Mouse (Mus musculus) neural tube, embryonic 14.5 days (tissue): ENCODE data around the gene Jmjd8. TPM values are rescaled to one million over a fixed set of nuclear protein-coding genes. Genes with fewer than 3 reads are reported as not detected.

ENCODE experiments used
- ATAC-seq: fragments of 200-750 bp; cut with Nextera tagmentation; 2 replicates; pipeline ENCODE4 v1.8.0; 2017; ENCODE audit warnings: low read depth, mild to moderate bottlenecking, moderate TSS enrichment, moderate library complexity
- H3K27ac ChIP-seq: fragments of 300-500 bp; sonication (generic); 2 replicates; pipeline ENCODE4 v1.5.1; 2014; ENCODE audit warnings: low read depth, mild to moderate bottlenecking, control low read depth, low read length, moderate library complexity, mixed read lengths
- H3K27me3 ChIP-seq: fragments of 300-500 bp; sonication (generic); 2 replicates; pipeline ENCODE4 v1.6.1; 2014; ENCODE audit warnings: low read length; ENCODE audit not compliant: control insufficient read depth, insufficient read depth
- H3K36me3 ChIP-seq: fragments of 300-500 bp; sonication (generic); 2 replicates; pipeline ENCODE4 v1.6.1; 2014; ENCODE audit warnings: low read length, mixed read lengths; ENCODE audit not compliant: control insufficient read depth, insufficient read depth
- H3K4me1 ChIP-seq: fragments of 300-500 bp; sonication (generic); 2 replicates; pipeline ENCODE4 v1.6.1; 2014; ENCODE audit warnings: low read length; ENCODE audit not compliant: control insufficient read depth, insufficient read depth
- H3K4me2 ChIP-seq: fragments of 300-500 bp; sonication (generic); 2 replicates; pipeline ENCODE4 v1.6.1; 2014; ENCODE audit warnings: mild to moderate bottlenecking, low read depth, low read length, control low read depth
- H3K4me3 ChIP-seq: fragments of 300-500 bp; sonication (generic); 2 replicates; pipeline ENCODE4 v1.5.1; 2014; ENCODE audit warnings: low read depth, low read length, control low read depth, mixed read lengths
- H3K9ac ChIP-seq: fragments of 300-500 bp; sonication (generic); replicated peaks from 2 replicates; pipeline ENCODE4 v1.6.1; 2014; ENCODE audit warnings: low read depth, mild to moderate bottlenecking, control low read depth, low read length, mixed read lengths
- H3K9me3 ChIP-seq: fragments of 300-500 bp; sonication (generic); 2 replicates; pipeline ENCODE4 v1.6.1; 2016; ENCODE audit warnings: low read length; ENCODE audit not compliant: control insufficient read depth
- WGBS: fragments of 180-500 bp; shearing (Covaris S2); extraction: QIAGEN DNeasy Blood & Tissue Kit; methylation state at CpG from one replicate; pipeline ENCODE4 v1.1.7; 2014; 5-methylcytosine and 5-hydroxymethylcytosine counted together
- polyA plus RNA-seq: library from polyadenylated mRNA; unstranded; fragments of >200 nt; fragmentation: Nextera tagmentation; extraction: Ambion mirVana; gene quantifications from 2 replicates; pipeline ENCODE4 v1.2.1, GENCODE M21; 2014

The Jmjd8 gene
- polyA plus RNA-seq, 1 experiment from 2014 or later = 36.7 TPM

DNA sequence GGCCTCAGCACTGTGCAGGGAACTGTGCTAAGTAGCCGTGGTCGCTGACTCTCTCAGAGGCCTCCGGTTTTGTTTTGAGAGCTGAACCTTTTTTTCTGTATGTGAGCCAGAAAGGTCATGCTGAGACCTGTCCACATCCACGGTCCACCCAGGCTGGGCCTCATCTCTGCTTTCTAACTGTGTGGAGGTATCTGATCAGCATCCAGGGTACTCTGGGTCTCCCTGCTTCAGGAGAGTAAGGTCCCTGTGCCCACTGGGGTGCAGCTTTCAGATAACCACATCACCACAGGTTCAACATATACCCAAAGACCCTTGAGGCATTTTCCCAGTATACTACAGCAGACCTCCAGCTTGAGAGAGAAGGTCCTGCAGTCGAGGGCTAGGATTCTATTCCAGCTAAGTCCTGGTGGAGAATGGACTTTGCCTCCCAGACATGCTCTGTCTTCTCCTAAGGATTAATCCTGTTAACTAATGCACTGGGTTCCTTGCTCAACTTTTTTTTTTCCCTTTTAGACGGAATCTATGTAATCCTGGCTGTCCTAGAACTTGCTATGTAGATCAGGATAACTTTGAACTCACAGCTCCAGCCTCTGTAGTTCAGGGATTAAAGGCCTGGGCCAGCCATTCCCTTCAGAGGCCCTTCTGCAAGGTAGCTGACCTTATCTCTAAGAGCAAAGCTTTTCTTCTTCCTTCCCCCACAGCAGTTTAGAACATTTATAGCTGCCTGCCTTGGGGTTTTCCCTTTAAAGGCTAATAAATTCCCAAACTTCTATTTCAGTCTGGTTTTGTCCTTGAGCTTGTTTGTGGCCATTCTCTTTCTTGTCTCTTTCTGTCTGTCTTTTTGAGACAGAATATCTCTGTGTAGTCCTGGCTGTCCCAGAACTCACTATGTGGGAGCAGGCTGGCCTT, 33.3 kb downstream of the Jmjd8 start:
- WGBS = 14% methylated on average over 6 of the region's 6 CpGs
- 0 out of 2 replicates have a peak, but pooled peaks have one; percentile 22 for ATAC-seq

DNA sequence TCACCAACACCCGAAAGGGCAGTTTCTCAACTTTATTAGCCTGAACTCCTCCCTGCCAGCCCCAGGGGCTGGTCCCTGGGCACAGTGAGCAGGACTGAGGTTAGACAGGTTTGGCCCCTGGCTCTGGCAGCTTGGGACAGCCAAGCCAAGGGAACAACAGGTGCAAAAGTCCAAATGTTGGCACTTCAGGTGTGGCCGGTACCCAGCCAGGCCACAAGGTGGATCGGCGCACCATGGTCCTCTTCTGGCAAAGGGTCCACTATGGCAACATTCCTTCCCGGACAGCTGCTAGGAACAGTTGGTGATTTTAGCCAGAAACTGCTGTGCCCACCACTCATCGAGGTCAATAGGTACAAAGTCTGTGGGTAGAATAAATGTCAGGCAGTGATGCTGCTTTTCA, 35.0 kb downstream of the Jmjd8 start:
- WGBS = 89% methylated on average over 6 of the region's 6 CpGs

More for the DNA sequence above, 33.3 kb downstream of the Jmjd8 start:
- Histone ChIP-seq H3K9ac (peak overlapping the region; percentile 79), H3K27me3 (no peaks in the 10 kb centered on the region), H3K4me2 (peak overlapping the region; percentile 89), H3K36me3 (no peaks in the 10 kb centered on the region), H3K4me3 (peak overlapping the region; percentile 60), H3K27ac (peak overlapping the region; percentile 74), H3K9me3 (no peaks in the 10 kb centered on the region), H3K4me1 (peaks cover 8% of the 10 kb centered on the region)

DNA sequence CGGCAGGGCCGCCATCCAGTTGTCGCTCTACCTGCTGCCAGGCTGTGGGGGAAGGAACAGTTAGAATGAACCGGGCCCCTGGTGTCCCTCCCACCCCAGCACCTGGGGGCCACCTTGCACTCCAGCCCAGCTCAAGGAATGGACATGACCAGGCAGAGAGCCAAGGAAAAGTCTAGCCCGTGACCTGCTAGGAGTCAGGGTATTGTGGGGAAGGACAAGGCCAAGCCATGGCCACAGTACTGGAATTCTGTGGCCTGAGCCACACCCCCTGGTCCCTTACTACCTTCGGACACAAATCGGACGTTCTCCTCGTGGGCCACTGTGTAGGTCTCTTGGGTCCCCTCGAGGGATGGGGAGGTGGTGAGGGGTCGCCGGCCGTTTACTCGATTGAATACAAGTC, 35.6 kb downstream of the Jmjd8 start:
- no peak overlapping the region for H3K27ac ChIP-seq
- no peak overlapping the region for H3K9ac ChIP-seq
- peaks cover 14% of the 10 kb centered on the region for H3K4me1 ChIP-seq
- no peak overlapping the region for H3K4me3 ChIP-seq
- H3K27me3 ChIP-seq = no peaks in the 10 kb centered on the region
- H3K36me3 ChIP-seq = no peaks in the 10 kb centered on the region
- no peak for ATAC-seq
- WGBS = 95% methylated on average over 14 of the region's 14 CpGs
- no peak overlapping the region for H3K4me2 ChIP-seq
- no peaks in the 10 kb centered on the region for H3K9me3 ChIP-seq

More for the DNA sequence above, 35.0 kb downstream of the Jmjd8 start:
- H3K27ac ChIP-seq = no peak overlapping the region
- no peak overlapping the region for H3K9ac ChIP-seq
- H3K4me1 ChIP-seq = peaks cover 14% of the 10 kb centered on the region
- H3K4me2 ChIP-seq = no peak overlapping the region
- H3K4me3 ChIP-seq = no peak overlapping the region
- no peaks in the 10 kb centered on the region for H3K27me3 ChIP-seq
- no peak for ATAC-seq
- H3K9me3 ChIP-seq = no peaks in the 10 kb centered on the region
- no peaks in the 10 kb centered on the region for H3K36me3 ChIP-seq

DNA sequence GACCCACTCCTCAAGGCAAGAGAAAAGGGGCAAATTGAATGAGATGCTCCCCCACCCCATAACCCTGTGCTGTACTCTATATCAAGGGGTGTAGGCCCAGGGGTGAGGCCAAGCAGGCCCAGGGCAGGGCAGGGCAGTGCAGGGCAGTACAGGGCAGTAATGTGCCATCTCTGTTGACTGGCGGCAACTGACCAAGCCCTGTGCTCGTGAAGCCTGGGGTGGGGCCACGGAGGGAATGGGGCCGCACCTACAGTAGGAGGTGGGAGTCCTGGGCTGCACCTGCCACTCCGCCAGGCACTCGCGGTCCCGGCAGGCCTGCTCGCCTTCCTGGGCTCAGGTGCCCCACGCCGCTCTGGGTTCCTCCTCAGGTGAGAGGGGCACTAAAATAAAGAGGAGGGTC, 36.6 kb downstream of the Jmjd8 start:
- 91% methylated on average over 11 of the region's 11 CpGs for WGBS
- peaks cover 13% of the 10 kb centered on the region for H3K4me1 ChIP-seq
- H3K27me3 ChIP-seq = no peaks in the 10 kb centered on the region
- no peaks in the 10 kb centered on the region for H3K36me3 ChIP-seq
- ATAC-seq = no peak
- H3K27ac ChIP-seq = no peak overlapping the region
- no peaks in the 10 kb centered on the region for H3K9me3 ChIP-seq
- no peak overlapping the region for H3K4me3 ChIP-seq
- no peak overlapping the region for H3K9ac ChIP-seq
- no peak overlapping the region for H3K4me2 ChIP-seq

DNA sequence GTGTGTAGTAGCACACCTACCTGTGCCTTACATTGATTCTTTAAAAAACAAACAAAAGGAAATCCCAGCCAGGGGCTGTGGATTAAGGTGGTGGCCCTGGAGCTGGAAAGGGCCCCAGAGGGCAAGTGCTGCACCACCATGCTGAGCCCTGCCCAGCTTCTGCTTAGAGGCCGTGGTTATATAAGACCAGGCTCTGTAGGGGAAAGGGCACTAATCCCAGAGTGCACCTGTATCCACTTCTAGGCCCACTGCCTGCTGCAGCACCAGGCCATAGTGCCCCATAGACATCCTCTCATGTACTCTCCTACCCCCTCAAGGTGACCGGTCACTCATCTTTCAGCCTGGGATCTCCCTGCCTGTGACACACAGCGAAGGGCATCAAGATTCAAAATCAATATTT, 37.5 kb downstream of the Jmjd8 start:
- no peak overlapping the region for H3K9ac ChIP-seq
- no peaks in the 10 kb centered on the region for H3K27me3 ChIP-seq
- peaks cover 6% of the 10 kb centered on the region for H3K4me1 ChIP-seq
- H3K27ac ChIP-seq = no peak overlapping the region
- H3K9me3 ChIP-seq = no peaks in the 10 kb centered on the region
- no peak for ATAC-seq
- H3K4me2 ChIP-seq = no peak overlapping the region
- no peak overlapping the region for H3K4me3 ChIP-seq
- H3K36me3 ChIP-seq = no peaks in the 10 kb centered on the region
- WGBS = 94% methylated on average over 3 of the region's 3 CpGs

DNA sequence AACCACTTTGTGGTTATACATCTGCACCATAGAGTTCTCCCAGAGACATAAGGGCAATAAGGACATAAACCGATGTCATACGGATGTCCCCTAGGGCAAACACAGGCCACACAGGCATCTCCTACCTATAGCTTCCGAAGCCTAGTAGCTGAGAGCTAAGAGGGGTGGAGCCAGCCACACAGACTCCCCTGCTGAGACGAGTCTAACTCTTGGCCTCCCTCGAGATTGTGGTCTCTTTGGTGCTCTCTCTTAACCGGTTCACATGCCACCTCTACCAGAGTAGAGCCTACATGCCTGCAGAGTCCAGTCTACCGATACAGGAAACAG, 38.8 kb downstream of the Jmjd8 start:
- H3K9me3 ChIP-seq = no peaks in the 10 kb centered on the region
- no peak for ATAC-seq
- H3K27me3 ChIP-seq = no peaks in the 10 kb centered on the region
- peak overlapping the region; percentile 74 for H3K4me2 ChIP-seq
- 13% methylated on average over 7 of the region's 7 CpGs for WGBS
- H3K36me3 ChIP-seq = no peaks in the 10 kb centered on the region
- H3K4me1 ChIP-seq = peaks cover 6% of the 10 kb centered on the region
- no peak overlapping the region for H3K27ac ChIP-seq
- peak overlapping the region; percentile 61; the same call in 1 of the 2 replicates for H3K9ac ChIP-seq
- H3K4me3 ChIP-seq = peak overlapping the region; percentile 68

DNA sequence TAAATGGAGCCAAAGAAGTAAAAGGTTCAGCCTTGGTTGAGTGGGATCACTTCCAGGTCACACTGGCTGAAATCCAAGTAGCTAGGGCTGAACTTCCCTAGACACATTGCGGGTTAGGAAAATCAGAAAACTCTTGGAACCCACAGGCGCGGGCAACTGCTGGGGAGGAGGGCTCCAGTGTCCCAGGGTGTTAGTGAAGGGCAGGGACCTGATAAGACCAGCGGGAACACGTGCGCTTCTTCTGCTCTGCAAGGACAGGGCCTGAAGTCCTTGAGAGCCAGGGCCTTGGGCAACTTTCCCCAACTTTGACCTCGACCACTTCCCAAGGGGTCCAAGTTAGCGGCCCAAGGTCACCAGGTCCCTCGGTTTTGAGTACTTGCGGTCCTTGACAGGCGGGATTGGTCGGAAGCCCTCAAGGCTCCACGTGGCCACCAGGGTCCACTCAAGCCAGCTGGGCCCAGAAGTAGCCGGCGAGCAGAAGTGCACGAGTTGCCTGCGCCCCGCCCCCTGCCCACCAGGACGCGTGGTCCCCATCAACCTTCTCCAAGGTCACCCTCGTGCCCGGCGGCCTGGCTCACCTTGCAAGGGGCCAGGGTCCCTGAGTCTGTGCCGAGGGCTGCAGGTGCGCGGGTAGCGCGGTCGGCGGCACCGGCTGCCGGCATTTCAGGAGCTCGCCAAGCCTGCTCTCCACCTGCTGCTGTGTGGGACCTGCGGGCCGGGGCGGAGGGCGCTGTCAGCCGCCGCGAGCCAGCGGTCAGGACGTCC, 39.4 kb downstream of the Jmjd8 start:
- Histone ChIP-seq H3K4me3 (peak overlapping the region; percentile 68), H3K4me1 (peaks cover 6% of the 10 kb centered on the region), H3K4me2 (peak overlapping the region; percentile 74), H3K27ac (no peak overlapping the region), H3K9me3 (no peaks in the 10 kb centered on the region), H3K36me3 (no peaks in the 10 kb centered on the region), H3K27me3 (no peaks in the 10 kb centered on the region), H3K9ac (peak overlapping the region; percentile 61)
- 2% methylated on average over 42 of the region's 42 CpGs for WGBS
- peak; percentile 53 for ATAC-seq

DNA sequence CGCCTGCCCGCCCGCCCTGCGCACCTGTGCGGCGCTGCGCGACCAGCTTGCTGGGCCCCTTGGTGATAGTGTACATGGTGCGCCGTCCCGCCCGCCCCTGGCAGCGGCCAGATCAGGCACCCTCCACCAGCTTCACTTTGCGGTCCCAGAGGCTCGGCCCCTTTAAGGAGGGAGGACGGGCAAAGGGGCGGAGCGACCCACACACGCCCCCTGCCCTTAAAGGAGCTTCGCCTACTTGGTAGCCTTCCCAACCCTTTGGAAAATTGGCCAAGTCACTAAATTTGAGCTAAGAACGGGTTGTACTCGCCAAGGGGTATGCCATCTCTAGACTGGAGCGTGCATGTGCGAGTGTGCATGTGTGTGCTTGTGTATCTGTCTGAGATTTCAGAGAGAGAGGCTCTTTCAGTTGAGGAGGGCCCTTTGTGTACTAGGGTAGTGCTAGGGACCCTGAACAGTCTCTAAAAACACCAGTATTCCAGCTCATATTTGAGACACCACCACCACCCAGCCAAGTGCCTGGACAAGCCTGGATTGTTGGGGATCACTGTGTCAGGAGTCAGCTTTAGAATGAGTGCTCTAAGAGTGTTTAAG, 40.0 kb downstream of the Jmjd8 start, which contains the start of gene Mcrip2:
Gene Mcrip2 (minus strand): TSS at position 164 of the 591 bp plus-strand sequence.
- Histone ChIP-seq H3K27ac (peak within 1 kb of the TSS; percentile 7; the same call in 1 of the 2 replicates), H3K4me3 (peak within 1 kb of the TSS; percentile 68), H3K27me3 (no peaks in the 10 kb centered on the region), H3K36me3 (no peaks in the 10 kb centered on the region), H3K4me2 (peak within 1 kb of the TSS; percentile 74), H3K9ac (peak within 1 kb of the TSS; percentile 61), H3K4me1 (peaks cover 6% of the 10 kb centered on the region), H3K9me3 (no peaks in the 10 kb centered on the region)
- WGBS = 0% methylated on average over 24 of the region's 24 CpGs
- ATAC-seq = peak; percentile 84
